Mouse (Mus musculus) mature B cell (primary cell): ENCODE results near the gene Ccnc.
"Not testable (repeated sequence)": the region's sequence is repeated elsewhere in the genome, so short reads cannot be mapped to it uniquely, and the experiment has no call there.

ENCODE experiments used
- in situ Hi-C: fragments of 300-500 bp; cut with MboI; formaldehyde crosslinking; loops from 2 replicates; pipeline ENCODE4 v1.14.3; 2019

The Ccnc gene

GRCm38 (mm10) chr4:21726912-21727614 is 438 bp upstream of the Ccnc start:
- in situ Hi-C loops: no loop called here

- in situ Hi-C loops: no loop called here
Measured at GRCm38 (mm10) chr4:21739169-21739568, 11.7 kb downstream of the Ccnc start.

- in situ Hi-C loops: not testable (repeated sequence)
Measured at GRCm38 (mm10) chr4:21744142-21744541, 16.6 kb downstream of the Ccnc start.

GRCm38 (mm10) chr4:21745723-21746122 is 18.2 kb downstream of the Ccnc start:
- in situ Hi-C loops: no loop called here

GRCm38 (mm10) chr4:21755123-21755789 is 27.8 kb downstream of the Ccnc start:
- in situ Hi-C loops: no loop called here

- in situ Hi-C loops: no loop called here
Measured at GRCm38 (mm10) chr4:21758860-21759259, 31.4 kb downstream of the Ccnc start.

GRCm38 (mm10) chr4:21761416-21762160 is 34.1 kb downstream of the Ccnc start:
- in situ Hi-C loops: no loop called here

GRCm38 (mm10) chr4:21763827-21764226 is 36.3 kb downstream of the Ccnc start:
- in situ Hi-C loops: no loop called here

GRCm38 (mm10) chr4:21766171-21766862 is 38.8 kb downstream of the Ccnc start:
- in situ Hi-C loops: no loop called here

GRCm38 (mm10) chr4:21766863-21767304 is 39.4 kb downstream of the Ccnc start, which contains the start of the genes Usp45 and Tstd3:
Gene Usp45 (plus strand): TSS chr4:21767156.
Gene Tstd3 (minus strand): TSS chr4:21767212.
- in situ Hi-C loops: no loop called here

- in situ Hi-C loops: no loop called here
Measured at GRCm38 (mm10) chr4:21771064-21771463, 43.6 kb downstream of the Ccnc start.

GRCm38 (mm10) chr4:21772306-21772705 is 44.8 kb downstream of the Ccnc start:
- in situ Hi-C loops: no loop called here

- in situ Hi-C loops: no loop called here
Measured at GRCm38 (mm10) chr4:21776091-21776945, 48.8 kb downstream of the Ccnc start.

GRCm38 (mm10) chr4:21776946-21777265 is 49.4 kb downstream of the Ccnc start:
- in situ Hi-C loops: no loop called here

- in situ Hi-C loops: no loop called here
Measured at GRCm38 (mm10) chr4:21780816-21781726, 53.6 kb downstream of the Ccnc start.

GRCm38 (mm10) chr4:21786268-21786667 is 58.8 kb downstream of the Ccnc start:
- in situ Hi-C loops: no loop called here

GRCm38 (mm10) chr4:21788903-21789302 is 61.4 kb downstream of the Ccnc start:
- in situ Hi-C loops: no loop called here

- in situ Hi-C loops: no loop called here
Measured at GRCm38 (mm10) chr4:21789836-21790235, 62.3 kb downstream of the Ccnc start.

- in situ Hi-C loops: no loop called here
Measured at GRCm38 (mm10) chr4:21793631-21794030, 66.1 kb downstream of the Ccnc start.

GRCm38 (mm10) chr4:21801013-21801412 is 73.5 kb downstream of the Ccnc start:
- in situ Hi-C loops: no loop called here
